Mouse (Mus musculus): ENCODE data around the gene BC107364.
A peak's percentile ranks its signal among the peaks of the same experiment; 100 is the strongest.
"Not testable (repeated sequence)": the region's sequence is repeated elsewhere in the genome, so short reads cannot be mapped to it uniquely, and the experiment has no call there.

Gene BC107364

GRCm38 (mm10) chr3:96414126-96414950 lies 37.8 kb downstream of the BC107364 start:
- DNase-seq (ENCODE audit: low read depth, low spot score), result peak; percentile 72

- DNase-seq (ENCODE audit: low read depth, low spot score), result no peak
Observed at GRCm38 (mm10) chr3:96413581-96414125, 38.5 kb downstream of the BC107364 start.

- DNase-seq (ENCODE audit: low read depth, low spot score), result no peak
Observed at GRCm38 (mm10) chr3:96411821-96412220, 40.3 kb downstream of the BC107364 start.

- no peak for DNase-seq (ENCODE audit: low read depth, low spot score)
Observed at GRCm38 (mm10) chr3:96410966-96411365, 41.1 kb downstream of the BC107364 start.

- no peak for DNase-seq (ENCODE audit: low read depth, low spot score)
Observed at GRCm38 (mm10) chr3:96409701-96410246, 42.3 kb downstream of the BC107364 start.

- DNase-seq (ENCODE audit: low read depth, low spot score), result not testable (repeated sequence)
Observed at GRCm38 (mm10) chr3:96408111-96408510, 44.0 kb downstream of the BC107364 start.

- no peak for DNase-seq (ENCODE audit: low read depth, low spot score)
Observed at GRCm38 (mm10) chr3:96405541-96406503, 46.3 kb downstream of the BC107364 start.

GRCm38 (mm10) chr3:96405004-96405403 lies 47.1 kb downstream of the BC107364 start:
- no peak for DNase-seq (ENCODE audit: low read depth, low spot score)

- DNase-seq (ENCODE audit: low read depth, low spot score), result no peak
Observed at GRCm38 (mm10) chr3:96404450-96404849, 47.7 kb downstream of the BC107364 start.

GRCm38 (mm10) chr3:96403016-96403415 lies 49.1 kb downstream of the BC107364 start:
- no peak for DNase-seq (ENCODE audit: low read depth, low spot score)

- no peak for DNase-seq (ENCODE audit: low read depth, low spot score)
Observed at GRCm38 (mm10) chr3:96401832-96402501, 50.1 kb downstream of the BC107364 start.

GRCm38 (mm10) chr3:96401474-96401831 lies 50.7 kb downstream of the BC107364 start:
- DNase-seq (ENCODE audit: low read depth, low spot score), result no peak

- no peak for DNase-seq (ENCODE audit: low read depth, low spot score)
Observed at GRCm38 (mm10) chr3:96398911-96399310, 53.2 kb downstream of the BC107364 start.

GRCm38 (mm10) chr3:96396857-96397256 lies 55.2 kb downstream of the BC107364 start:
- DNase-seq (ENCODE audit: low read depth, low spot score), result no peak

- DNase-seq (ENCODE audit: low read depth, low spot score), result not testable (repeated sequence)
Observed at GRCm38 (mm10) chr3:96387202-96387601, 64.9 kb downstream of the BC107364 start.

All from brain, embryonic 18.5 days (tissue).